8 mouse cellular contexts compared by ENCODE assay signal in genomic region chr11:74637486-74637885, GRCm38 (mm10). TPM values are rescaled to one million over a fixed set of nuclear protein-coding genes. Genes with fewer than 3 reads are reported as not detected.
DNase-seq lines count a peak whose midpoint lies in the region; ATAC-seq and TF ChIP-seq lines count a peak whose summit lies in the region.

No protein-coding gene starts in this region.

- H3K4me3 ChIP-seq in cerebellum, adult 2 months (replicated peaks; ENCODE audit: insufficient read depth, low read depth, low read length): peak overlapping the region; percentile 88
- H3K4me3 ChIP-seq in lung, embryonic 16.5 days (ENCODE audit: low read length): peak overlapping the region; percentile 79
- H3K4me3 ChIP-seq in limb, embryonic 14.5 days (replicated peaks; ENCODE audit: low read length): peak overlapping the region; percentile 76
- peak overlapping the region; percentile 79 for H3K4me3 ChIP-seq in small intestine, adult 2 months (ENCODE audit: low read depth, low read length)

- peak overlapping the region; percentile 82 for H3K4me2 ChIP-seq in lung, embryonic 16.5 days (ENCODE audit: low read depth, low read length)
- peak overlapping the region; percentile 92 for H3K4me2 ChIP-seq in limb, embryonic 14.5 days (replicated peaks; ENCODE audit: low read depth, low read length, severe bottlenecking)

- 2% methylated on average over 8 of the region's 8 CpGs for WGBS in cerebellum, adult 2 months
- WGBS in lung, embryonic 16.5 days: 14% methylated on average over 8 of the region's 8 CpGs
- 21% methylated on average over 8 of the region's 8 CpGs for WGBS in limb, embryonic 14.5 days
- WGBS in small intestine, adult 2 months: 25% methylated on average over 8 of the region's 8 CpGs

- no peaks in the 10 kb centered on the region for H3K36me3 ChIP-seq in lung, embryonic 16.5 days (ENCODE audit: control insufficient read depth, insufficient read depth, low read length)
- no peaks in the 10 kb centered on the region for H3K36me3 ChIP-seq in limb, embryonic 14.5 days (ENCODE audit: control insufficient read depth, insufficient read depth, low read length)
- H3K36me3 ChIP-seq in small intestine, adult 2 months (ENCODE audit: control insufficient read depth, insufficient read depth, low read length): no peaks in the 10 kb centered on the region

- H3K9ac ChIP-seq in lung, embryonic 16.5 days (ENCODE audit: low read length): peak overlapping the region; percentile 84
- H3K9ac ChIP-seq in limb, embryonic 14.5 days (ENCODE audit: low read depth, low read length, severe bottlenecking): peak overlapping the region; percentile 90

- H3K9me3 ChIP-seq in lung, embryonic 16.5 days (ENCODE audit: control insufficient read depth, low read length): no peaks in the 10 kb centered on the region
- no peaks in the 10 kb centered on the region for H3K9me3 ChIP-seq in limb, embryonic 14.5 days (ENCODE audit: control insufficient read depth, low read length)

- no peak for ATAC-seq in lung, embryonic 16.5 days (ENCODE audit: low read depth)
- ATAC-seq in limb, embryonic 14.5 days (ENCODE audit: low FRiP score, low read depth): no peak
- no peak for ATAC-seq in CD4-positive, CD25-positive, alpha-beta regulatory T cell, adult 4 months

- TF ChIP-seq POLR2A in cerebellum, adult 2 months (IDR thresholded peaks at IDR 0.05; ENCODE audit: borderline replicate concordance, insufficient read depth, low read length): no peak
- no peak for TF ChIP-seq POLR2A in limb, embryonic 14.5 days (IDR thresholded peaks at IDR 0.05; ENCODE audit: borderline replicate concordance, extremely low read depth, insufficient read depth, insufficient read length)
- no peak for TF ChIP-seq POLR2A in small intestine, adult 2 months (IDR thresholded peaks at IDR 0.05; ENCODE audit: low read depth, low read length)

- no peak for TF ChIP-seq CTCF in cerebellum, adult 2 months (IDR thresholded peaks at IDR 0.05; ENCODE audit: borderline replicate concordance, insufficient read depth, low read depth, low read length)
- no peak for TF ChIP-seq CTCF in small intestine, adult 2 months (IDR thresholded peaks at IDR 0.05; ENCODE audit: extremely low read depth, insufficient read length, insufficient replicate concordance, low read depth, low read length)

- DNase-seq in cerebellum, adult 2 months: no peak
- DNase-seq in cerebellum, postnatal 36 days: no peak
- DNase-seq in lung, postnatal 10 days: no peak
- no peak for DNase-seq in limb, embryonic 14.5 days (ENCODE audit: low spot score)
- no peak for DNase-seq in thymus, postnatal 36 days

- peak overlapping the region; percentile 84 for H3K27ac ChIP-seq in cerebellum, adult 2 months (ENCODE audit: insufficient read depth, low read length)
- peak overlapping the region; percentile 95 for H3K27ac ChIP-seq in lung, embryonic 16.5 days (ENCODE audit: low read length)
- H3K27ac ChIP-seq in limb, embryonic 14.5 days (replicated peaks; ENCODE audit: low read depth, low read length): no peak overlapping the region
- H3K27ac ChIP-seq in small intestine, adult 2 months (ENCODE audit: insufficient read depth, low read depth, low read length): 0 out of 2 replicates have a peak overlapping the region, but pooled peaks have one; percentile 72

- H3K27me3 ChIP-seq in cerebellum, adult 2 months (ENCODE audit: control insufficient read depth, insufficient read depth, low read length): no peaks in the 10 kb centered on the region
- no peaks in the 10 kb centered on the region for H3K27me3 ChIP-seq in lung, embryonic 16.5 days (ENCODE audit: control insufficient read depth, insufficient read depth, low read depth, low read length)
- no peaks in the 10 kb centered on the region for H3K27me3 ChIP-seq in limb, embryonic 14.5 days (ENCODE audit: control insufficient read depth, insufficient read depth, low read length)
- H3K27me3 ChIP-seq in small intestine, adult 2 months (ENCODE audit: control insufficient read depth, insufficient read depth, low read length): no peaks in the 10 kb centered on the region

- H3K4me1 ChIP-seq in cerebellum, adult 2 months (ENCODE audit: control insufficient read depth, insufficient read depth, low read length): peaks cover 11% of the 10 kb centered on the region
- H3K4me1 ChIP-seq in lung, embryonic 16.5 days (replicated peaks; ENCODE audit: control insufficient read depth, insufficient read depth, low read length): peaks cover 21% of the 10 kb centered on the region
- peaks cover 14% of the 10 kb centered on the region for H3K4me1 ChIP-seq in limb, embryonic 14.5 days (ENCODE audit: control insufficient read depth, insufficient read depth, low read length)
- peaks cover 14% of the 10 kb centered on the region for H3K4me1 ChIP-seq in small intestine, adult 2 months (ENCODE audit: control insufficient read depth, insufficient read depth, insufficient read length, low read length)

RNA-seq across cellular contexts. Expression of gene Cluh, which starts 11.8 kb away (rescaled TPM):
- polyA plus RNA-seq in cerebellum, adult 2 months (2012; rRNA removed): 67.4 and 68.4 TPM in 2 replicates
- 17.7 and 18.9 TPM in 2 replicates for polyA plus RNA-seq in lung, embryonic 16.5 days (2015; fragmentation: Nextera tagmentation; extraction: Ambion mirVana)
- polyA plus RNA-seq in limb, embryonic 14.5 days (2012; rRNA removed): 44.8 and 48.8 TPM in 2 replicates
- 21.3 and 21.7 TPM in 2 replicates for polyA plus RNA-seq in limb, embryonic 14.5 days (2014; fragmentation: Nextera tagmentation; extraction: Ambion mirVana)
- polyA plus RNA-seq in small intestine, adult 2 months (2012; rRNA removed): 34.2 and 49.0 TPM in 2 replicates
- 10 to 100 TPM in 1 of 2 experiments, 1 to 10 TPM in 1; 7.8 to 12.2 TPM for polyA plus RNA-seq in CD4-positive, CD25-positive, alpha-beta regulatory T cell, adult 4 months (2017; shearing (Covaris generic))

RNA-seq across cellular contexts. Expression of gene Ccdc92b, which starts 18.1 kb away (rescaled TPM):
- 21.8 and 22.7 TPM in 2 replicates for polyA plus RNA-seq in cerebellum, adult 2 months (2012; rRNA removed)
- 0.33 and 0.53 TPM in 2 replicates for polyA plus RNA-seq in lung, embryonic 16.5 days (2015; fragmentation: Nextera tagmentation; extraction: Ambion mirVana)
- polyA plus RNA-seq in limb, embryonic 14.5 days (2012; rRNA removed): 0.46 and 0.50 TPM in 2 replicates
- polyA plus RNA-seq in limb, embryonic 14.5 days (2014; fragmentation: Nextera tagmentation; extraction: Ambion mirVana): 0.36 and 0.64 TPM in 2 replicates
- 0.42 and 0.77 TPM in 2 replicates for polyA plus RNA-seq in small intestine, adult 2 months (2012; rRNA removed)
- polyA plus RNA-seq in CD4-positive, CD25-positive, alpha-beta regulatory T cell, adult 4 months (2017; shearing (Covaris generic)): not detected

RNA-seq across cellular contexts. Expression of gene Rap1gap2, which starts 26.8 kb away (rescaled TPM):
- polyA plus RNA-seq in cerebellum, adult 2 months (2012; rRNA removed): 67.5 and 71.0 TPM in 2 replicates
- 1.2 and 1.5 TPM in 2 replicates for polyA plus RNA-seq in lung, embryonic 16.5 days (2015; fragmentation: Nextera tagmentation; extraction: Ambion mirVana)
- 3.5 and 4.1 TPM in 2 replicates for polyA plus RNA-seq in limb, embryonic 14.5 days (2012; rRNA removed)
- 1.1 and 1.8 TPM in 2 replicates for polyA plus RNA-seq in limb, embryonic 14.5 days (2014; fragmentation: Nextera tagmentation; extraction: Ambion mirVana)
- polyA plus RNA-seq in small intestine, adult 2 months (2012; rRNA removed): 10.5 and 18.4 TPM in 2 replicates
- 1 to 10 TPM; 1.3 to 1.9 TPM for polyA plus RNA-seq in CD4-positive, CD25-positive, alpha-beta regulatory T cell, adult 4 months (2017; shearing (Covaris generic))

Comparison
In these comparisons a context has a peak if more than half of its experiments do, and no peak if none do; other contexts are left out.
1. RNA of gene Ccdc92b, which starts 18.1 kb away (polyA plus RNA-seq): 21.8 to 22.7 TPM in cerebellum, adult 2 months; 0.42 to 0.77 TPM in small intestine, adult 2 months, 0.36 to 0.64 TPM in limb, embryonic 14.5 days, 0.33 to 0.53 TPM in lung, embryonic 16.5 days and not detected in CD4-positive, CD25-positive, alpha-beta regulatory T cell, adult 4 months; every median in the first group is over 10 times any median in the second.
2. Peak in every context shown above with its lines, with median percentiles within 50 percentile points of each other: H3K4me3 ChIP-seq.